Mouse (Mus musculus) embryonic facial prominence, embryonic 13.5 days (tissue): ENCODE results near the gene Tle6. TPM values are rescaled to one million over a fixed set of nuclear protein-coding genes. Genes with fewer than 3 reads are reported as not detected.

ENCODE experiments used
- ATAC-seq: fragments of 200-750 bp; cut with Nextera tagmentation; 2 replicates; pipeline ENCODE4 v1.8.0; 2017; ENCODE audit warnings: low read depth; ENCODE audit not compliant: insufficient number of reproducible peaks, insufficient read depth, low FRiP score, low TSS enrichment
- H3K27ac ChIP-seq: fragments of 300-500 bp; sonication (generic); 2 replicates; pipeline ENCODE4 v1.5.1; 2015; ENCODE audit warnings: moderate library complexity, mild to moderate bottlenecking, inconsistent platforms
- H3K27me3 ChIP-seq: fragments of 300-500 bp; sonication (generic); 2 replicates; pipeline ENCODE4 v1.6.1; 2015; ENCODE audit warnings: mild to moderate bottlenecking, inconsistent platforms
- H3K36me3 ChIP-seq: fragments of 300-500 bp; sonication (generic); 2 replicates; pipeline ENCODE4 v1.6.1; 2015; ENCODE audit warnings: mild to moderate bottlenecking, inconsistent platforms
- H3K4me1 ChIP-seq: fragments of 300-500 bp; sonication (generic); 2 replicates; pipeline ENCODE4 v1.6.1; 2015; ENCODE audit warnings: inconsistent platforms
- H3K4me2 ChIP-seq: fragments of 300-500 bp; sonication (generic); 2 replicates; pipeline ENCODE4 v1.6.1; 2015; ENCODE audit warnings: moderate library complexity, mild to moderate bottlenecking, inconsistent platforms
- H3K4me3 ChIP-seq: fragments of 300-500 bp; sonication (generic); 2 replicates; pipeline ENCODE4 v1.5.1; 2015; ENCODE audit warnings: mild to moderate bottlenecking, inconsistent platforms
- H3K9ac ChIP-seq: fragments of 300-500 bp; sonication (generic); 2 replicates; pipeline ENCODE4 v1.6.1; 2015; ENCODE audit warnings: mild to moderate bottlenecking, inconsistent platforms
- H3K9me3 ChIP-seq: fragments of 300-500 bp; sonication (generic); 2 replicates; pipeline ENCODE4 v1.6.1; 2016; ENCODE audit warnings: inconsistent platforms
- WGBS: fragments of 180-500 bp; shearing (Covaris S2); methylation state at CpG from one replicate; pipeline ENCODE4 v1.1.7; 2015; ENCODE audit warnings: mixed read lengths; 5-methylcytosine and 5-hydroxymethylcytosine counted together
- polyA plus RNA-seq: library from polyadenylated mRNA; unstranded; fragments of >200 nt; fragmentation: Nextera tagmentation; extraction: Ambion mirVana; gene quantifications from 2 replicates; pipeline ENCODE4 v1.2.1, GENCODE M21; 2015

Gene Tle6
- polyA plus RNA-seq, 1 experiment from 2014 or later = 17.2 TPM

GRCm38 (mm10) chr10:81556282-81556681, 44.6 kb downstream of the Tle6 start:
- Histone ChIP-seq H3K9ac (no peak overlapping the region), H3K27ac (no peak overlapping the region), H3K36me3 (no peaks in the 10 kb centered on the region), H3K4me2 (no peak overlapping the region), H3K4me1 (peaks cover 23% of the 10 kb centered on the region), H3K9me3 (no peaks in the 10 kb centered on the region), H3K4me3 (no peak overlapping the region), H3K27me3 (no peaks in the 10 kb centered on the region)
- WGBS = 68% methylated on average over 3 of the region's 3 CpGs
- ATAC-seq = no peak

- H3K36me3 ChIP-seq = no peaks in the 10 kb centered on the region
Measured at GRCm38 (mm10) chr10:81553807-81554755, 46.8 kb downstream of the Tle6 start.

GRCm38 (mm10) chr10:81553232-81553631, 47.6 kb downstream of the Tle6 start:
- Histone ChIP-seq H3K9ac (no peak overlapping the region), H3K27ac (no peak overlapping the region), H3K9me3 (no peaks in the 10 kb centered on the region), H3K27me3 (no peaks in the 10 kb centered on the region), H3K4me1 (peaks cover 8% of the 10 kb centered on the region; the same call in 1 of the 2 replicates), H3K4me2 (no peak overlapping the region), H3K36me3 (no peaks in the 10 kb centered on the region), H3K4me3 (no peak overlapping the region)
- ATAC-seq = no peak
- 88% methylated on average over 5 of the region's 5 CpGs for WGBS

More at GRCm38 (mm10) chr10:81553807-81554755, 46.8 kb downstream of the Tle6 start:
- Histone ChIP-seq H3K9me3 (no peaks in the 10 kb centered on the region), H3K27ac (no peak overlapping the region), H3K4me2 (no peak overlapping the region), H3K9ac (no peak overlapping the region), H3K4me1 (peaks cover 12% of the 10 kb centered on the region), H3K4me3 (no peak overlapping the region), H3K27me3 (no peaks in the 10 kb centered on the region)
- ATAC-seq = no peak
- WGBS = 76% methylated on average over 6 of the region's 6 CpGs

- peak overlapping the region; percentile 3; the same call in 1 of the 2 replicates for H3K4me3 ChIP-seq
- no peaks in the 10 kb centered on the region for H3K9me3 ChIP-seq
- peaks cover 8% of the 10 kb centered on the region; the same call in 1 of the 2 replicates for H3K4me1 ChIP-seq
- 3% methylated on average over 12 of the region's 12 CpGs for WGBS
- peak; percentile 71; the same call in 1 of the 2 replicates for ATAC-seq
- H3K27ac ChIP-seq = peak overlapping the region; percentile 66
- H3K36me3 ChIP-seq = no peaks in the 10 kb centered on the region
- H3K9ac ChIP-seq = no peak overlapping the region
- peak overlapping the region; percentile 28 for H3K4me2 ChIP-seq
- no peaks in the 10 kb centered on the region for H3K27me3 ChIP-seq
Measured at GRCm38 (mm10) chr10:81551597-81552102, 49.2 kb downstream of the Tle6 start.

GRCm38 (mm10) chr10:81550257-81550656, 50.6 kb downstream of the Tle6 start:
- Histone ChIP-seq H3K9me3 (no peaks in the 10 kb centered on the region), H3K27ac (no peak overlapping the region), H3K4me1 (peaks cover 13% of the 10 kb centered on the region; the same call in 1 of the 2 replicates), H3K36me3 (no peaks in the 10 kb centered on the region), H3K4me3 (no peak overlapping the region), H3K27me3 (no peaks in the 10 kb centered on the region), H3K9ac (no peak overlapping the region), H3K4me2 (no peak overlapping the region)
- no peak for ATAC-seq
- 11% methylated on average over 7 of the region's 7 CpGs for WGBS

- H3K27ac ChIP-seq = no peak overlapping the region
- H3K4me3 ChIP-seq = no peak overlapping the region
- no peaks in the 10 kb centered on the region for H3K27me3 ChIP-seq
- ATAC-seq = no peak
- no peaks in the 10 kb centered on the region for H3K36me3 ChIP-seq
- H3K9ac ChIP-seq = no peak overlapping the region; the same call in 1 of the 2 replicates
- 71% methylated on average over 5 of the region's 5 CpGs for WGBS
- H3K9me3 ChIP-seq = no peaks in the 10 kb centered on the region
- no peak overlapping the region for H3K4me2 ChIP-seq
- peaks cover 16% of the 10 kb centered on the region for H3K4me1 ChIP-seq
Measured at GRCm38 (mm10) chr10:81548944-81549343, 51.9 kb downstream of the Tle6 start.

- no peak for ATAC-seq
- H3K27me3 ChIP-seq = no peaks in the 10 kb centered on the region
- H3K36me3 ChIP-seq = peaks cover 9% of the 10 kb centered on the region; the same call in 1 of the 2 replicates
- WGBS = 92% methylated on average over 13 of the region's 13 CpGs
- H3K9me3 ChIP-seq = no peaks in the 10 kb centered on the region
- H3K27ac ChIP-seq = no peak overlapping the region
- H3K9ac ChIP-seq = peak overlapping the region; percentile 32; the same call in 1 of the 2 replicates
- H3K4me2 ChIP-seq = no peak overlapping the region
- no peak overlapping the region for H3K4me3 ChIP-seq
- peaks cover 35% of the 10 kb centered on the region for H3K4me1 ChIP-seq
Measured at GRCm38 (mm10) chr10:81546788-81547571, 53.9 kb downstream of the Tle6 start.

- no peak for ATAC-seq
- Histone ChIP-seq H3K27ac (no peak overlapping the region), H3K36me3 (peaks cover 15% of the 10 kb centered on the region; the same call in 1 of the 2 replicates), H3K4me2 (no peak overlapping the region), H3K27me3 (no peaks in the 10 kb centered on the region), H3K4me3 (no peak overlapping the region), H3K9me3 (no peaks in the 10 kb centered on the region), H3K4me1 (peaks cover 35% of the 10 kb centered on the region), H3K9ac (0 out of 2 replicates have a peak overlapping the region, but pooled peaks have one; percentile 21)
- WGBS = 76% methylated on average over 5 of the region's 5 CpGs
Measured at GRCm38 (mm10) chr10:81546332-81546731, 54.5 kb downstream of the Tle6 start.

GRCm38 (mm10) chr10:81545161-81545747, 55.6 kb downstream of the Tle6 start, which contains the start of gene Gna11:
TSS of gene Gna11 (minus strand) at chr10:81545190.
- H3K4me1 ChIP-seq = peaks cover 36% of the 10 kb centered on the region
- 2% methylated on average over 42 of the region's 59 CpGs for WGBS
- no peaks in the 10 kb centered on the region for H3K27me3 ChIP-seq

GRCm38 (mm10) chr10:81544296-81545160, 56.3 kb downstream of the Tle6 start:
- no peaks in the 10 kb centered on the region for H3K9me3 ChIP-seq
- H3K27me3 ChIP-seq = no peaks in the 10 kb centered on the region
- H3K4me2 ChIP-seq = peak overlapping the region; percentile 97
- peak overlapping the region; percentile 98 for H3K9ac ChIP-seq
- WGBS = under 1% methylated on average over 93 of the region's 93 CpGs
- no peak; the same call in 1 of the 2 replicates for ATAC-seq
- H3K27ac ChIP-seq = peak overlapping the region; percentile 73
- peaks cover 31% of the 10 kb centered on the region for H3K36me3 ChIP-seq
- H3K4me1 ChIP-seq = peaks cover 36% of the 10 kb centered on the region
- H3K4me3 ChIP-seq = peak overlapping the region; percentile 99

More at GRCm38 (mm10) chr10:81545161-81545747, 55.6 kb downstream of the Tle6 start, which contains the start of gene Gna11:
- H3K9me3 ChIP-seq = no peaks in the 10 kb centered on the region
- peak within 1 kb of the TSS; percentile 97 for H3K4me2 ChIP-seq
- peak within 1 kb of the TSS; percentile 98 for H3K9ac ChIP-seq
- peak; percentile 93 for ATAC-seq
- H3K36me3 ChIP-seq = peaks cover 24% of the 10 kb centered on the region
- H3K27ac ChIP-seq = peak within 1 kb of the TSS; percentile 74
- peak within 1 kb of the TSS; percentile 99 for H3K4me3 ChIP-seq
